Mouse (Mus musculus): ENCODE data around the gene Fam169b.
"Not testable (repeated sequence)": the region's sequence is repeated elsewhere in the genome, so short reads cannot be mapped to it uniquely, and the experiment has no call there.

The Fam169b gene

GRCm38 (mm10) chr7:68264028-68264453 is 9.6 kb upstream of the Fam169b start, which contains the start of gene Pgpep1l:
Pgpep1l (minus strand) TSS chr7:68264233.
- in situ Hi-C loops (cut with MseI, MboI), result no loop called here

- in situ Hi-C loops (cut with MseI, MboI), result no loop called here
These were observed 9.1 kb upstream of the Fam169b start for GRCm38 (mm10) chr7:68264531-68264930.

- in situ Hi-C loops (cut with MseI, MboI), result no loop called here
These were observed 8.2 kb upstream of the Fam169b start for GRCm38 (mm10) chr7:68265391-68265790.

- in situ Hi-C loops (cut with MseI, MboI), result no loop called here
These were observed 6.9 kb upstream of the Fam169b start for GRCm38 (mm10) chr7:68266691-68267090.

- in situ Hi-C loops (cut with MseI, MboI), result no loop called here
These were observed 3.1 kb upstream of the Fam169b start for GRCm38 (mm10) chr7:68270551-68270950.

- in situ Hi-C loops (cut with MseI, MboI), result no loop called here
These were observed 1.8 kb upstream of the Fam169b start for GRCm38 (mm10) chr7:68271816-68272215.

- in situ Hi-C loops (cut with MseI, MboI), result no loop called here
These were observed 1.0 kb upstream of the Fam169b start for GRCm38 (mm10) chr7:68272607-68273006.

GRCm38 (mm10) chr7:68274218-68274617 is 579 bp downstream of the Fam169b start:
- in situ Hi-C loops (cut with MseI, MboI), result no loop called here

GRCm38 (mm10) chr7:68274951-68275350 is 1.3 kb downstream of the Fam169b start:
- in situ Hi-C loops (cut with MseI, MboI), result no loop called here

- in situ Hi-C loops (cut with MseI, MboI), result not testable (repeated sequence)
These were observed 1.8 kb downstream of the Fam169b start for GRCm38 (mm10) chr7:68275445-68275837.

GRCm38 (mm10) chr7:68275838-68276731 is 2.4 kb downstream of the Fam169b start:
- in situ Hi-C loops (cut with MseI, MboI), result no loop called here

GRCm38 (mm10) chr7:68277054-68277896 is 3.6 kb downstream of the Fam169b start:
- in situ Hi-C loops (cut with MseI, MboI), result no loop called here

- in situ Hi-C loops (cut with MseI, MboI), result no loop called here
These were observed 4.2 kb downstream of the Fam169b start for GRCm38 (mm10) chr7:68277897-68278270.

GRCm38 (mm10) chr7:68278385-68278784 is 4.7 kb downstream of the Fam169b start:
- in situ Hi-C loops (cut with MseI, MboI), result no loop called here

- in situ Hi-C loops (cut with MseI, MboI), result no loop called here
These were observed 5.3 kb downstream of the Fam169b start for GRCm38 (mm10) chr7:68278908-68279307.

GRCm38 (mm10) chr7:68279481-68279880 is 5.8 kb downstream of the Fam169b start:
- in situ Hi-C loops (cut with MseI, MboI), result no loop called here

GRCm38 (mm10) chr7:68280352-68280869 is 6.8 kb downstream of the Fam169b start:
- in situ Hi-C loops (cut with MseI, MboI), result no loop called here

- in situ Hi-C loops (cut with MseI, MboI), result no loop called here
These were observed 7.7 kb downstream of the Fam169b start for GRCm38 (mm10) chr7:68281341-68281740.

- in situ Hi-C loops (cut with MseI, MboI), result no loop called here
These were observed 8.9 kb downstream of the Fam169b start for GRCm38 (mm10) chr7:68282304-68283132.

GRCm38 (mm10) chr7:68283133-68283520 is 9.5 kb downstream of the Fam169b start:
- in situ Hi-C loops (cut with MseI, MboI), result not testable (repeated sequence)

- in situ Hi-C loops (cut with MseI, MboI), result no loop called here
These were observed 10.1 kb downstream of the Fam169b start for GRCm38 (mm10) chr7:68283776-68284175.

Data from mouse trophoblast stem cell (cell line).